Mouse (Mus musculus) liver, adult 2 months (tissue): Measurements from ENCODE around the gene Cdh1. TPM values are rescaled to one million over a fixed set of nuclear protein-coding genes. Genes with fewer than 3 reads are reported as not detected.

Experiments
- DNase-seq: peaks from one replicate; pipeline ENCODE4 v3.0.0-alpha.2; 2011; ENCODE audit warnings: low read depth, low spot score; ENCODE audit errors: extremely low read depth
- H3K27ac ChIP-seq: fragments of 200-500 bp; replicated peaks from 2 replicates; pipeline ENCODE4 v1.5.1; 2012; ENCODE audit warnings: low read depth, mild to moderate bottlenecking, control low read depth, inconsistent platforms, low read length; ENCODE audit not compliant: insufficient read depth
- H3K27me3 ChIP-seq: fragments of 200-500 bp; 2 replicates; pipeline ENCODE4 v1.6.1; 2012; ENCODE audit warnings: mild to moderate bottlenecking, moderate library complexity, low read length, inconsistent platforms; ENCODE audit not compliant: control insufficient read depth, insufficient read depth
- H3K36me3 ChIP-seq: fragments of 200-500 bp; 2 replicates; pipeline ENCODE4 v1.6.1; 2012; ENCODE audit warnings: low read length, inconsistent platforms; ENCODE audit not compliant: control insufficient read depth, insufficient read depth
- H3K4me1 ChIP-seq: fragments of 200-500 bp; 2 replicates; pipeline ENCODE4 v1.6.1; 2011; ENCODE audit warnings: low read length; ENCODE audit not compliant: control insufficient read depth, insufficient read depth
- H3K4me3 ChIP-seq: fragments of 200-500 bp; 2 replicates; pipeline ENCODE4 v1.5.1; 2011; ENCODE audit warnings: low read depth, mild to moderate bottlenecking, control low read depth, low read length, moderate library complexity; ENCODE audit not compliant: insufficient read depth
- H3K79me2 ChIP-seq: fragments of 200-500 bp; 2 replicates; pipeline ENCODE4 v1.6.1; 2012; ENCODE audit warnings: inconsistent platforms, mild to moderate bottlenecking, low read length, moderate library complexity; ENCODE audit not compliant: control insufficient read depth, insufficient read depth
- H3K9ac ChIP-seq: fragments of 200-500 bp; 2 replicates; pipeline ENCODE4 v1.6.1; 2012; ENCODE audit warnings: low read depth, mild to moderate bottlenecking, control low read depth, inconsistent platforms, low read length
- CTCF ChIP-seq: fragments of 200-500 bp; IDR thresholded peaks from 2 replicates; pipeline ENCODE4 v1.5.1; 2011; ENCODE audit warnings: low read depth, low read length, control low read depth
- POLR2A ChIP-seq: fragments of 200-500 bp; IDR thresholded peaks from 2 replicates; pipeline ENCODE4 v1.6.1; 2011; ENCODE audit warnings: low read length, control low read depth; ENCODE audit not compliant: insufficient read depth; ENCODE audit errors: extremely low read depth
- WGBS: fragments of 180-500 bp; shearing (Covaris S2); methylation state at CpG from one replicate; pipeline ENCODE4 v1.1.7; 2018; 5-methylcytosine and 5-hydroxymethylcytosine counted together
- polyA plus RNA-seq: library from polyadenylated mRNA; depleted of rRNA; stranded (reverse); fragments of >200 nt; gene quantifications from 2 replicates; pipeline ENCODE4 v1.2.3, GENCODE M21; 2012
- total RNA-seq: library from RNA; depleted of rRNA; stranded (reverse); fragments of >200 nt; gene quantifications from 2 replicates; pipeline ENCODE4 v1.2.3, GENCODE M21; 2014

Cdh1 gene
- total and polyA plus RNA-seq, 2 experiments, result 17.5 to 19.8 TPM

DNA sequence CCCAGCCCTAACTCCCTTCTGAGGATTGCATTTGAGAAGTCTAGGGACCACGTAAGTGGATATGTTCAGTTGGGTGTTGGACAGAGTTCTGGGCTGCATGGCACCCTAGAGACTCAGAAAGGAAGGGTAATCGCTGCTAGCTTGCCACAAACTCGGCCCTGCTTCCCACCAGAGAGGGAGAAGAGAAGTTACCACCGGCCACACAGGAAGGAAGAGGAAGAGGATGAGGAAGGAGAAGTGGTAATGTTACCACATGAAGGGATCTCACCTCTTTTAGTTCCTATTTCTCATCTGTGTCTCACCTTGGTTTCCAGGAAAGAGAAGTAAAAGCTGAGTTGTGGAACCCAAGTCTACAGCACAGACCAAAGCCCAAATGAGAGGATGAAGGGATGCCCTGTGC, 28.9 kb upstream of the Cdh1 start:
- DNase-seq, result no peak
- Histone ChIP-seq H3K36me3 (no peaks in the 10 kb centered on the region), H3K27me3 (no peaks in the 10 kb centered on the region), H3K27ac (0 out of 2 replicates have a peak overlapping the region, but pooled peaks have one; percentile 1), H3K4me3 (no peak overlapping the region), H3K4me1 (peaks cover 18% of the 10 kb centered on the region), H3K9ac (no peak overlapping the region), H3K79me2 (no peaks in the 10 kb centered on the region)
- TF ChIP-seq POLR2A, result no peak
- TF ChIP-seq CTCF, result no peak
- 69% methylated on average over 4 of the region's 4 CpGs for WGBS

DNA sequence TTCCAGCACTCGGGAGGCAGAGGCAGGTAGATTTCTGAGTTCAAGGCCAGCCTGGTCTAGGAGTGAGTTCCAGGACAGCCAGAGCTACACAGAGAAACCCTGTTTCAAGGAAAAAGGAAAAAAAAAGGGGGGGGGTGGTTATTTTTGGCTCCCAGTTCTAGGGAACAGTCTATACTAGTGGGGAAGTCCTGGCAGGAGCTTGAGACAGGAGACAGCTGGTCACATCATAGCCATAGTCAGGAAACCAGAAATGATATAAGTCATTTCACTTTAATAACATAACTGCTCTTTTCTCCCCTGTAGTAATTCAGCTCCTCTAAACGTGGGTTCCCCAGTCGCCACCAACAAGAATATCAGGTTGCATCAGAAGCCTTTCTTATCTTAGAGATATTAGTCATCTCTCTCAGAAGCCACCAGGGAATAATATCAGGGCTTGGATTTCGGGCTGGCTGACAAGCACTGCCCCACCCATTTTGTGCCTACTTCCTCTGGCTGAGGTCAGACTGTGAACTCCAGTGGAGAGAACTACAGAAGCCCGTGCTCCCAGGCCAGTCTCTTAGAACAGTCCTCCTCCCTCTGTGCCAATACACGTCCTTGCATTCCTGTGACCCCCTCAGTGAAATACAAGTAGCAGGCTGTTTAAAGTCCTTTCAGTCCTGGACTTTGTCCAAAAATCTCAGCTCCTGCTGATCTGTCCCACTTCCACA, 26.1 kb upstream of the Cdh1 start:
- 13% methylated on average over 6 of the region's 6 CpGs for WGBS
- H3K4me3 ChIP-seq, result no peak overlapping the region
- no peaks in the 10 kb centered on the region for H3K27me3 ChIP-seq
- no peak for TF ChIP-seq POLR2A
- TF ChIP-seq CTCF, result no peak
- H3K27ac ChIP-seq, result no peak overlapping the region
- H3K9ac ChIP-seq, result no peak overlapping the region
- peaks cover 11% of the 10 kb centered on the region; the same call in 1 of the 2 replicates for H3K4me1 ChIP-seq
- H3K79me2 ChIP-seq, result no peaks in the 10 kb centered on the region
- DNase-seq, result peak; percentile 57
- H3K36me3 ChIP-seq, result no peaks in the 10 kb centered on the region

DNA sequence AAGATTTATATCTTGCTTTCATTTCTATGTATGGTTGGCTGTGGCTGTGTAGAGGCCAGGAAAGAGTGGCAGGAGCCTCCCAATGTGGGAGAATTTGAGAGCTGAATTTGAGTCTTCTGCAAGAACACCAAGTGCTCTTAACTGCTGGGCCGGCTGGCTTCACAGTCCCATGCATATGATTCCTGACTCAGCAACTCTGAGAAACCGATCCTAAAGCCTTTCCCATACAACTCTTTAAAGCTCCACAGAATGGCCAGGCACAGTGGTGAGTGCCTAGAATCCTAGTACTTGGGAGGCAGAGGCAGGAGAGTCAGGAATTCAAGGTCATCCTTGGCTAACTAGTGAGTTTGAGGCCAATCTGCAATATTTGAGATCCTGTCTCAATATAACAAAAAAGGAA, 23.6 kb upstream of the Cdh1 start:
- Histone ChIP-seq H3K79me2 (no peaks in the 10 kb centered on the region), H3K36me3 (no peaks in the 10 kb centered on the region), H3K9ac (no peak overlapping the region), H3K27me3 (no peaks in the 10 kb centered on the region), H3K4me1 (peaks cover 4% of the 10 kb centered on the region; the same call in 1 of the 2 replicates), H3K27ac (no peak overlapping the region), H3K4me3 (no peak overlapping the region)
- WGBS, result 86% methylated on average over 2 of the region's 2 CpGs
- TF ChIP-seq POLR2A (no peak), CTCF (no peak)
- DNase-seq, result no peak

DNA sequence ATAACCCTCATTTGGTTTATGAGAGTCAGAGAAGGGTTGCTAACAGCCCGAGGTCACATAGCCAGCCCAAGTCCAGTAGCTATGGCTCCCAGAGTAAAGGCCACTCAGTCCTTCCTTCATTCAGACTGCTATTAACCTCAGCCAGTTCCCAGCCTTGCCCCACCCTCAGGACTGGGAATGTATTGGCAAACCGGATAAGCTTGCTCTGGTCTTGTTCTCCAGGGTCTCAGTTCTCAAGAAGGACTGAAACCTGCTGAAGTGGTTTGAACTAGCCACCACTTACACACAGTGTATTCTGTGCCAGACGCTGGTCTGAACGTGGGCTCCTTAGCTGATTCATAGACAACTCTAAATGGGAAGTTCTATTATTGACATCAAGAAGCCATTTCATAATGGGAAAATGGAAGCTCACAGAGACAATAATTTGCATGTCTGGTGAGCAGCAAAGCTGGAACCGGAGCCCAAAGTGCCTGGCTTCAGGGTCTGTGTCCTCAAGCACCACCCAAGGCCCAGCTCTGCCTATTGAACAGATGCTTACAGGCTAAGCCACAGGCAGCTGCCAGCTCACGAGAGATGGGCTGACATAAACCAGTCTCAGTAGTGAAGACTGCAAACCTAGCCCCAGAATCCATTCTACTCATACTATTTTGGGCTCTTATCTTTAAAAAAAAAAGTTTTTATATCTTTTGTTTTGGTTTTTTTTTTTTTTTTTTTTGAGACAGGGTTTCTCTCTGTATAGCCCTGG, 21.6 kb upstream of the Cdh1 start:
- Histone ChIP-seq H3K36me3 (no peaks in the 10 kb centered on the region), H3K27me3 (no peaks in the 10 kb centered on the region), H3K79me2 (no peaks in the 10 kb centered on the region), H3K9ac (no peak overlapping the region), H3K27ac (no peak overlapping the region), H3K4me3 (no peak overlapping the region), H3K4me1 (peaks cover 3% of the 10 kb centered on the region; the same call in 1 of the 2 replicates)
- TF ChIP-seq POLR2A, result no peak
- TF ChIP-seq CTCF, result no peak
- no peak for DNase-seq
- 70% methylated on average over 6 of the region's 6 CpGs for whole genome bisulfite sequencing

DNA sequence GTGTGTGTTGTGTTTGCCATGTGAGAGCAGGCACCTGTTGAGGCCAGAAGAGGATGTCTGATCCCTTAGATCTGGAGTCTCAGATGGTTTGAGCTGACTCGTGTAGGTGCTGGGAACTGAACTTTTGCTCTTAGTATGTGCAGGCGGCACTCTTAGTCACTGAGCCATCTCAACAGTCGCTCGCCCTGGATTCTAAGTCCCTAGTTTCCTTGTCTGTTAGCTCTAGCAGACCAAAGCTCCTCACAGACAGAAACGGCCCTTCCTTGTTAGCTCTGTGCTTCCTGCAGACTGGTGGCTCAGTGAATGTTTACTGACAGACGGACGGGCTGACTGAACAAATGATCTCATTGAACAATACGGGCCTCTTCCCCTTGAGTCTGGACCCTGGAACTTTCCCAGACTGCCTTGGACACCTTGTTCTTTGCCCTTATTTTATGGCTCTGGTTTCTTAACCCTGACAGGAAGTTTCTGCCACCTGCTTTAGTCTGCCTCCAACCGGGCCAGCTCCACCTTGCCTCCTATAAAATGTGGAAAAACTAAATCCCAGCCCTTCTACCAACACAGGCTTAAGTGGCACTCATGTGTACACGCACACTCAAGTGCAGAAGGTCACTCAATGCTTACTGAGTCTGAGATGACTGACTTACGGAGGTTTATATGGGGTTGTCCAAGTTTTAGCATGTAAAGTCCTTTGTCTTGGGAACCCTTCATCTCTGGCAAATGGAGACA, 18.0 kb upstream of the Cdh1 start:
- DNase-seq, result no peak
- H3K4me1 ChIP-seq, result no peaks in the 10 kb centered on the region; the same call in 1 of the 2 replicates
- no peaks in the 10 kb centered on the region for H3K36me3 ChIP-seq
- H3K79me2 ChIP-seq, result no peaks in the 10 kb centered on the region
- H3K9ac ChIP-seq, result no peak overlapping the region
- 65% methylated on average over 11 of the region's 11 CpGs for WGBS
- no peak overlapping the region for H3K4me3 ChIP-seq
- no peak overlapping the region for H3K27ac ChIP-seq
- H3K27me3 ChIP-seq, result no peaks in the 10 kb centered on the region
- TF ChIP-seq CTCF (no peak), POLR2A (no peak)

DNA sequence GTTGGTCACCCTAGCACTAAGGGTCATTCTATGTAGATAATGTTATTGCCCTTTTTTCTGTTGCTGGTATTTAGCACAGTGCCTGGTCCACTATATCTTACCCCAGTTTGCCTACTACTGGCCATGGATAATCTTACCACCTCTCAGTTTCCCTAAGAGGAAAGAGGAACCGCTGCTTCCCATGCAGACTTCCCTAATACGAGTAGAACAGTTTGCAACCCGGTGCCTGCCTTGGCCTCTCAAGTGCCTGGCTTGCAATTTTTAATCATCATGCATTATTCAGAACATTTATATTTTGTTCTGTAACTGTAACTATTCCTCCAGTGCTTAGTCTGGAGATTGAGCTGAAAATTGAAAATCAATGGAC, 17.5 kb upstream of the Cdh1 start:
- H3K9ac ChIP-seq, result no peak overlapping the region
- no peak overlapping the region for H3K4me3 ChIP-seq
- H3K27ac ChIP-seq, result no peak overlapping the region
- H3K27me3 ChIP-seq, result no peaks in the 10 kb centered on the region
- no peak for TF ChIP-seq CTCF
- no peak for TF ChIP-seq POLR2A
- no peaks in the 10 kb centered on the region for H3K36me3 ChIP-seq
- H3K79me2 ChIP-seq, result no peaks in the 10 kb centered on the region
- no peak for DNase-seq
- WGBS, result 89% methylated on average over 3 of the region's 3 CpGs
- no peaks in the 10 kb centered on the region; the same call in 1 of the 2 replicates for H3K4me1 ChIP-seq
